Mouse (Mus musculus): ENCODE data around the gene Lkaaear1.

Gene Lkaaear1

GRCm38 (mm10) chr2:181684713-181685112, 13.5 kb downstream of the Lkaaear1 start:
- no peak for DNase-seq (ENCODE audit: low read depth, low spot score)

GRCm38 (mm10) chr2:181683381-181683780, 14.9 kb downstream of the Lkaaear1 start:
- DNase-seq (ENCODE audit: low read depth, low spot score) = no peak

GRCm38 (mm10) chr2:181681978-181682377, 16.3 kb downstream of the Lkaaear1 start:
- DNase-seq (ENCODE audit: low read depth, low spot score) = no peak

- DNase-seq (ENCODE audit: low read depth, low spot score) = peak; percentile 48
These were observed 17.5 kb downstream of the Lkaaear1 start for GRCm38 (mm10) chr2:181680716-181681117.

- DNase-seq (ENCODE audit: low read depth, low spot score) = peak; percentile 83
These were observed 18.1 kb downstream of the Lkaaear1 start, which contains the start of gene Tcea2 for GRCm38 (mm10) chr2:181679951-181680715. Tcea2 (plus strand) TSS chr2:181680310.

GRCm38 (mm10) chr2:181678780-181679179, 19.5 kb downstream of the Lkaaear1 start:
- peak; percentile 86 for DNase-seq (ENCODE audit: low read depth, low spot score)

GRCm38 (mm10) chr2:181677755-181678098, 20.5 kb downstream of the Lkaaear1 start:
- DNase-seq (ENCODE audit: low read depth, low spot score) = no peak

GRCm38 (mm10) chr2:181677096-181677754, 21.0 kb downstream of the Lkaaear1 start:
- no peak for DNase-seq (ENCODE audit: low read depth, low spot score)

GRCm38 (mm10) chr2:181676424-181676823, 21.8 kb downstream of the Lkaaear1 start:
- DNase-seq (ENCODE audit: low read depth, low spot score) = no peak

GRCm38 (mm10) chr2:181675454-181675853, 22.8 kb downstream of the Lkaaear1 start:
- DNase-seq (ENCODE audit: low read depth, low spot score) = no peak

- DNase-seq (ENCODE audit: low read depth, low spot score) = no peak
These were observed 23.3 kb downstream of the Lkaaear1 start for GRCm38 (mm10) chr2:181674934-181675333.

GRCm38 (mm10) chr2:181673501-181673900, 24.7 kb downstream of the Lkaaear1 start:
- DNase-seq (ENCODE audit: low read depth, low spot score) = no peak

GRCm38 (mm10) chr2:181671984-181672383, 26.3 kb downstream of the Lkaaear1 start:
- no peak for DNase-seq (ENCODE audit: low read depth, low spot score)

- no peak for DNase-seq (ENCODE audit: low read depth, low spot score)
These were observed 26.9 kb downstream of the Lkaaear1 start, which contains the start of gene Sox18 for GRCm38 (mm10) chr2:181671326-181671725. Sox18 (minus strand) TSS chr2:181671640.

GRCm38 (mm10) chr2:181670913-181671311, 27.3 kb downstream of the Lkaaear1 start:
- DNase-seq (ENCODE audit: low read depth, low spot score) = no peak

GRCm38 (mm10) chr2:181670285-181670912, 27.8 kb downstream of the Lkaaear1 start:
- no peak for DNase-seq (ENCODE audit: low read depth, low spot score)

GRCm38 (mm10) chr2:181663298-181663630, 35.0 kb downstream of the Lkaaear1 start:
- DNase-seq (ENCODE audit: low read depth, low spot score) = no peak

- DNase-seq (ENCODE audit: low read depth, low spot score) = no peak
These were observed 35.5 kb downstream of the Lkaaear1 start for GRCm38 (mm10) chr2:181662620-181663297.

- peak; percentile 82 for DNase-seq (ENCODE audit: low read depth, low spot score)
These were observed 38.6 kb downstream of the Lkaaear1 start for GRCm38 (mm10) chr2:181659609-181660055.

GRCm38 (mm10) chr2:181658930-181659555, 39.2 kb downstream of the Lkaaear1 start:
- peak; percentile 54 for DNase-seq (ENCODE audit: low read depth, low spot score)

- no peak for DNase-seq (ENCODE audit: low read depth, low spot score)
These were observed 39.7 kb downstream of the Lkaaear1 start for GRCm38 (mm10) chr2:181658528-181658927.

Measured in CD4-positive helper T cell, adult 2 months (primary cell).